Mouse (Mus musculus): ENCODE measurements around the gene Ubr7.

Gene Ubr7

DNA sequence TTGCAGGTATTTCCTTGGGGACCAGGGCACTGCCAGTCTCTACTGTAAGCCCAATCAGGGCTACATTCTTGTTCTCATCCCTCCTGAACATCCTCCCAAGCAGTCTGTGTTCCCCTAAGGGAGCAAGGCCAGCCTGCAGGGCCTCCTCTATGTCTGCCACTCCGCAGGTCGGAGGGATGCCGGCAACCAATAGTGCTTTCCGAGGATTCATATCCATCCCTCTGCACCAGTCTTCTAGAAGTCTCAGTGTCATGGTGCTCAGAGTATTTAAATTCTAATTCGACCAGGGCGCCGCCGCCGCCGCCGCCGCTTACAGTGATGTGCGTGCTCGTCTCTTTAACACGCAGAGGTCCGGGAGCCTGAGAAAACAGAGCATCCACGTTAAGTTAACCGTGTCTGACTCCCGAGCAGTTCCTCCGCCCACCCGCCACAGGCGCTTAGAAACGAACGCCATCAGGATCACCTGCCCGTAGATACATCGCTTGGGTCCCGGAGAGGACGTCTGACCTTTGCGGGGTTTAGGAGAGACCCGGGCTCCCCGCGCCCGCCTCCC lies 14.7 kb upstream of the Ubr7 start:
- no peak for DNase-seq (ENCODE audit: low read depth, low spot score)

DNA sequence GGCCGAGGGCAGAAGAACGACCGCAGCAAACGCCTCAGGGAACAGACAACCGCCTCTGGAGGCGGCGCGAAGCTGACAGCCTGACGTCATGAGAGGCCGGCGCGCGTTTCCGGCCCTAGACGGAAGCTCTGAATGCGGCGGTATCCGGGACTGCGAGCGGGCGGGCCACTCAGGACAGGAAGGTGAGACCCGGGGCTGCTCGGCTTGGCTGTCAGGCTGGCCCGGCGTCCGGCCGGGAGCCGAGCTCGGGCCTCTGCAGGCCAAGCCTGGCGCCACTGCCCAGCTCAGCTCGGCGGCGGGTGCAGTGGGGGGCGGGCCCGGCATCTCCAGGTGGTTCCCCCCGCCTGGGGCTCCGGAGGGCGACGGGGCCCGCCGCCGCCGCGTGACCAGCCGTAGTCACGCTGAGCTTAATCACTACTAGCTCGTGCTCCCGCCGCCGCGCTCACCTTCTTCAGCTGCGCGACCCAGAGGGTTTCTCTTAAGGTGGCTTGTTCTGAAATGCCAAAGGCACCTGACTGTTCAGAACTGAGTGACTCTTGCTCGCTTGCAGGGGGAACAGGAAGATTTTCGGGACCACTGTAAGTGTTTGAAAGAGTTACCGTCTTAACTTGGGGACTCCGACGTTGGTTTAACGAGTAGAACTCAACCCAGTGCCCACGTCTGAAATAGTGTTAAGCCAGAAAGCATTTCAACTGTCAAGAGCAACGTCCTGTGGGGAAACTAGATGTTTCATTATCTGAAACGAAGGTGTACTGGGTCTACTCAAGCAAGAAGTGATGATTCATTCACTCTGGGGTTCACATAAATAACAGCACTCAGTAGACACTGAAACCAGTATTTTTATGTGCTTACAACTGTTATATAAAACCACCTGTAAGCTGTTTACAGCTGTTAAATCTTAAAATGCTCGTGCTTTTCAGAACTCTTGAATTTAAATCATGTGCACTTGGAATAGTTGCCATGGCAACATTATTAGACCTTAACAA lies 13.9 kb upstream of the Ubr7 start, which contains the start of the genes Moap1 and Tmem251:
TSS of gene Moap1 (minus strand) at position 73 of the 986 bp plus-strand sequence.
TSS of gene Tmem251 (plus strand) at position 174 of the 986 bp plus-strand sequence.
- DNase-seq (ENCODE audit: low read depth, low spot score): peak; percentile 96

DNA sequence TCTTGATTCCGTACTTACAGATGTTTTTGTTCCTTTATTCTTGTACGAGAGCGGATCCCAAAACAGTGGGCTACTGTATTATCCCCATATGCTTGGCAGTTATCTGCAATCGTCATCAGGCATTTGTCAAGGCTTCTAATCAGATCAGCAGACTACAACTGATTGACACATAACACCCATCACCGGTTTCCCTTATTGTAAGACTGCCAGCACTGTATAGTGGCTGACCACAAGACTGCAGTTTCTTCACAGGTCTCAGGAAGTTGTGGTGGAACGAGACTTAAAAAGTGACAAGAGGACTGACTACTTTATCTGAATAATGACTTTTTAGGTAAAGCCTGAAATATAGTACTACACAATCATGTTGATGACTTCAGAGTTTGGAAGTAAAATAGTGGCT lies 12.9 kb upstream of the Ubr7 start:
- DNase-seq (ENCODE audit: low read depth, low spot score): peak; percentile 55

DNA sequence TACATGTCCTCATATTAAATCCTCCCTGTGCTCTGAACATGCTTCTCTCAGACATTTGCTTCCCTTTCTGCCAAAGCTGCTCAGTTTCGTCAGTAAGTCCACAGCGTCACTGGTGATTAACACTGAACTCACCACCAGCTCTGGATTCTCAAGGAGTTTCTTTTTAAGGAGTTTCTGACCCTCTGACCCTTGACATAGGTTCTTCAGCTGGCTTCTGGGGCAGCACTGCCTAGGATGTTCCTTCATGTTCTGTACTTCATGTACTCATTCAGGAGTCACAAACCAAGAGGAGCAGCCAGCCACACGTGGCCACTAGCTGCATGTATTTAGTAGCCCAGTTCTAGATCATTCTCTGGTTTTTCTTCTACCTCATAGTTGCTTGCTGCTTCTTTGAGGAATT lies 9.5 kb upstream of the Ubr7 start:
- no peak for DNase-seq (ENCODE audit: low read depth, low spot score)

DNA sequence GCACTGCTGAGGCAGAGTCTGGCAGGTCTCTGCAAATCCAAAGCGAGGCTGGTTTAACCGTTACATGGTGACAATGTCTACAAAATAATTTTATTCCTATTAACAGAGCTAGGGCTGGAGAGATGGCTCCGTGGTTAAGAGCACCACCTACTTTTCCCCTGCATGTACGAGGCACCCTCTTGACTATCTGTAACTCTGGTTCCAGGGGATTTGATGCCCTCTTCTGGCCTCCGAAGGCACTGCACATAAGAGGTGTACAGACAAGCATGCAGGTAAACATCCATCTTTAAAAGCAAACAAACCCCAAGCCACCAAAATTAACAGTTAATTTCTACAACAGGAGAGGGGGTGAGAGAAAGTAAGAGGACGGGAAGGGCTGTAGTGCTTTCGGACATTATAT lies 1.5 kb upstream of the Ubr7 start:
- DNase-seq (ENCODE audit: low read depth, low spot score): peak; percentile 91

DNA sequence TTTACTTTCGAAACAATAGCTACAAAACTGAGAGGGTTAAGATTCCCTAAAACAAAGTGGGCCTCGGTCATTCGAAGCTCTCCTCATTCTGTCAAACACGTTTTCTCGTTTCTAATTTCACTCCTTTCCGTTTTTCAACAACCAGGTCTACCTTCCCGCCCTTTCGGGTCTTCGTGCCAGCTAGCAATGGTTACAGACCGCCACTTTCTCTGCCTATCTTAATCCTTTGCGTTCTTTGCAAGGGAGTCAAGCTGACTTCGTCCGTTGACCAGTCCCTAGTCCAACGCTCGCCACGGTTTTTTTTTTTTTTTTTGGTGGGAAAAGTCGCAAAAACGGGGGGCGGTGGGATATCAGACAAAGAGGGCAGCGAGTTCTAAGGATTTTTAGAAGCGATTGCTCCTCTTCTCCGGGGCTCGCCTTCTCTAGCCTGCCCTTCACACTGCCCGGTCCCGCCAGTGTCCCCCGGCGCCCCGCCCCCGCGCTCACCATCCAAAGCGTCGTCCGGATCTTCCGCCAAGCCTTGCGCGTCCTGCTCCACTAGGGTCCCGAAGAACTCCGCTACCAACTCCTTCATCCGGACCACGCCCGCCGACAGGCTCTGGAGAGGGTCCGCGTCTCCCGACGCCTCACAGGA lies 595 bp upstream of the Ubr7 start:
- peak; percentile 29 for DNase-seq (ENCODE audit: low read depth, low spot score)

DNA sequence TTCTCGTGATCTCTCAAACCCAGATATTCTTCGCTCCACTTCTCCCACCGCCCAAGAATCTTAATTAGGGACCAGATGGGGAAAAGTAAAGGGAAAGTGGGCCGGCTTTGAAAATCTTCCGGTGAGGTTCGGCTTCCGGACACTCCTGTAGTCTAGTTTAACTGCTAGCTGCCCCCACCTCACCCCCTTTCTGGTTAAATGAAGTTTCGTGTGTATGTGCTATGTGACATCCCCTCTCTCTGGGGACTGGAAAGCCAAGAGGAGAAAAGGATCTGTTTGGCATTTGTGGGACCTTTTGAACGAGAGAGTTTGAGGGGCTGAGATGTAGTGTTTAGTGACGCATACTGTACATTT lies 613 bp downstream of the Ubr7 start, which contains the start of gene Gm20604:
TSS of gene Gm20604 (minus strand) at position 270 of the 354 bp plus-strand sequence.
- peak; percentile 50 for DNase-seq (ENCODE audit: low read depth, low spot score)

DNA sequence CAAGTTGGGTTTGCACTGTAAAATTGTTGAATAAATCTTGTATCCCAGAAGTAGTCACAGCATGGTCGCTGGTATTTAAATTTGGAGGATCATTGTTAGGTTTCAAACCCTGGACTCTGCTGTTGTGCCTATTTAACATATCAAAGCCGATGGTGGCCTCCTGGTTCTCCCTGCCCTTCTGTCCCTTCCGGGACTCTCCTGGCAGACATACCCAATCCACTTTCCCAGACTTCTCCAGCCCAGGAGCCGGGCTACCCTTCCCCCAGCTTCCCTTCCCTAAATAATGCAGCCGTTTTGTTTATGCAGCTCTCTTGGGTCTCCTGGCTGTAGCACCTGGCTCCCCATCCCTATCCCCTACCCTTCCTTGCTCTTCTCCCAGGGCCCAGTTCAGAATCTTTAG lies 1.2 kb downstream of the Ubr7 start:
- peak; percentile 71 for DNase-seq (ENCODE audit: low read depth, low spot score)

DNA sequence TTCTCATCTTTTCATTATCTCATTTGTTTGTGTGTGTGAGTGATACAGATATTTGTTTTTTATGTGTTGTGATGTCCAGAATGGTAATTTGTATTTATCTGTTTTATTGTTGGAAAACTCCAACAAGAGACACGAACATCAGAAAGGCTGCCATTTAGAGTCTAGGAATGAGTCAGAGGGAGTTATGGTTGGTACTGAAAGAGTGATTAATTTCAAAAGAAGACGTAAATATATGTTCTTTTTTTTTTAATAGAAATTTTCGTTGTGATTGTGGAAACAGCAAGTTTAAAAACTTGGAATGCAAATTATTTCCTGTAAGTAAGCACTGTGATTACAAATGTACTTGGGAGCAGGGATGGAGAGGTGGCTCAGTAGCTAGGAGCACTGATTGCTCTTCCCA lies 3.9 kb downstream of the Ubr7 start:
- no peak for DNase-seq (ENCODE audit: low read depth, low spot score)

DNA sequence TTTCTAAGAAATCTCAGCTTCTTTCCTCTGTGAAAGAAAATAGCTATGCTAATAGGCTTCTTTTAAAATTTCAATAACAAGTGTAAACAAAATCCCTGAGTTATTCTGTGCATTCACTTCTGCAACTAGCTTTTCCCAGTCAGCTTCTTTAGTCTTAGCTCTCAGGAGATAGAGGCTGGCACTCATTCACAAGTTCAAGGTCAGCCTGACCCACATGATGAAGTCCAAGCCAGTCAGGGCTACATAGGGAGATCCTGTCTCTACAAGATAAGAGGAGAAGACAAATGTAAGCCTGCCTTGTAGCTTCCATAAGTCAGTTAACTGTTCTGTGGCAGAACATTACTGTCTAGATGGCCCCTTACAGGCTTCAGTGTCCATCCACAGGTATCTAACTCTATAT lies 5.9 kb downstream of the Ubr7 start:
- DNase-seq (ENCODE audit: low read depth, low spot score): no peak

DNA sequence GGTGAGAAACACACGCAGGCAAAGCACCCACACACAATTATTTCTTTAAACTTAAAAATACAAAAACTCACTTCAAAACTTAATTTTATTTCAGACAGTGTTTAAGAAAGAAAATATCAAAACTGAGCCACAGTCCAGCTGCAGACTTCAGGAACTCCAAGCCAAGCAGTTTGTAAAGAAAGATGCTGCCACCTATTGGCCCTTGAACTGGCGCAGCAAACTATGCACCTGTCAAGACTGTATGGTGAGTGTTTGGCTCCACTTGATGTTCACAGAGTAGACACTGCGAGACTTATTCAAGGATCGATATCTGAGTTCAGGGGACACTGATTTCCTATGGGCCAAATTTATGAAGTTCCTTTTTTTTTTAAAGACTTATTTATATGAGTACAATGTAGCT lies 11.2 kb downstream of the Ubr7 start:
- peak; percentile 22 for DNase-seq (ENCODE audit: low read depth, low spot score)

DNA sequence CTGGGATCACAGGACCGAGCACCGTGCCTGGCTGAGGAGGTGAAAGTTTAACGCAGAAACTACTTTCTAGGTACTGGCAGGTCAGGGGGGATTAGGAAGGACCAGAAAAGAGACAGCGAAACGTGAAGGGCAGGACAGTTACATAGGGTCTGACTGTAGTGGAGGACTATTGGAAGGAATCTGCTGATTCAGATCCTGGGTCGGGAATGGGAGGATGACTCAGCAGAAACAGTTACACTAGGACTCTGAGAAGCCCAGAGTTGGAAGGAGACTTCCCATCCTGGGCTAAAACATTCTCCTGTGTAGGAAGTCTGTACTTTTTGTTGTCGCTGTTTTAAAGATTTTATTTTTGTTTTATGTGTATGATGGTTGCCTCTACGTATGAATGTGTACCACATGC lies 13.8 kb downstream of the Ubr7 start:
- DNase-seq (ENCODE audit: low read depth, low spot score): peak; percentile 72

DNA sequence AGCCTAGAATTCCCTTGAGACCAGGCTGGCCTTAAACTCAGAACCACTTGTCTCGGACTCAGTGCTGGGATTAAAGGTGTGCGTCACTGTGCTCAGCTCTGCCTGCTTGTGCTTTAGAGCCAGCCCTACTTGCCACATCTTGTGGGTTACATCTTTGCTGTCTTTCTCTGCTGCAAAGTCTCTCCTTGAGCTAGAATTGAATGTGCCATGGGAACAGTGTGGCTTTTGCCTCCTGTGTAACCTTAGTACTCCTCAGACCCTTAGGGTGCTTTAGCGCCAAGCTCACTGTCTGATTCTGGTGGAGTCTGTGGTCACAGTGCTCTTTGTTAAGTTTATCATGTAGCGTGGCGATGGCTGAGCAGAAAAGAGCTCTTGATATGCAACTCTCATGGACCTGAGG lies 14.9 kb downstream of the Ubr7 start:
- no peak for DNase-seq (ENCODE audit: low read depth, low spot score)

DNA sequence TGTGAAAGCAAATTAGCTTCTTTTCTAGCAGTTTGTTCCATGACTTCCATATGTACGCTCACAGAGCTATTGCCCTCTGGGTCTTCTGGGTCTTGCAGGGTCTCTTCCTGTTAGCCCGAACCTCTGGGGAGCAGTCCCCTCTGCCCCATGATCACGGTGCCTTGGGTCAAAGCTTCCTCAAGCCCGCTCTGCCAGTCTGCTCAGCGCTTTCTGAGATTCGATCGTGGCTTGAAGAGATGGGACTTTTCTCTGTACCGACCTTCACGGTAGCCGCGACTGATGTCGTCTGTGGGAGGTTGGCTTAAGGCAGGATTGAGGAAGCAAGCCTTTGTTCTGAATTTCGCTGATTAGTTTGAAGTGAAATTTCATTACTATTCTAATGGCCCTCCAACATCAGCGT lies 18.3 kb downstream of the Ubr7 start:
- no peak for DNase-seq (ENCODE audit: low read depth, low spot score)

DNA sequence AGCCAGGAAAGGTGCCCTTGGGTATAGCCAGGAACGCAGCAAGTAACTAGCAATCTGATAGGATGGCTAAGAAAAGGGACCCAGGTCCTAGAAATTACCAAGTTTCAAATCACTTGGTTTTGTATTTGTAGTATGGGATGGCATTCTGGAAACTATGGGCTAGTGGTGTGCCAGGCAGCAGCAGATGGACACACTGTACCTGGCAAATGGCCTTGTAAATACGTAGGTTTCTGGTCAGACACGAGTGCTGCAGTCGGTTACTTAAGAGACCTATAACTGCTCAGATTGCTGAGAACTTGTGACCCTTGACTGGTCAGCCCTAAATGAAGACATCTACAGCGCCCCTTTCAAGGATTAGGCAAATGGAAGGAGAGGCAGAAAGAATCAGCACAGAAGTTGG lies 20.4 kb downstream of the Ubr7 start:
- no peak for DNase-seq (ENCODE audit: low read depth, low spot score)

DNA sequence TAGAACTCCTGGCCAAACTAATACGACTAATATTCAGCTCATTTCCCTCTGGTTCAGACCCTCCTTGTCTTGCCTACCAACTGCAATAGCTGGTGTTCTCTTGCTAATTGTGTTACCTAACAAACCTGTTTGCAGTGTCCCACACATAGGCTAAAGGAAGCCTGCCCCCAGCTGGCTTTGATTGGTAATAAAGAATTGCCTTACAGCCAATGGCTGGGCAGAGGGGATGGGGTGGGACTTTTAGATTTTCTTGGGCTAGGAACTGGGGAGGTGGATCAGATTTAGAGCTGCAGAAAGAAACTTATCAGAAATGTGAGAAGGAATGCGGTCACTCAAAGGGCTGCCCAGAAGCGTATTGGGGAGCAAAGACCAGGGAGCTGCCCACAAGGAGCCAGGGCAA lies 21.7 kb downstream of the Ubr7 start:
- peak; percentile 71 for DNase-seq (ENCODE audit: low read depth, low spot score)

DNA sequence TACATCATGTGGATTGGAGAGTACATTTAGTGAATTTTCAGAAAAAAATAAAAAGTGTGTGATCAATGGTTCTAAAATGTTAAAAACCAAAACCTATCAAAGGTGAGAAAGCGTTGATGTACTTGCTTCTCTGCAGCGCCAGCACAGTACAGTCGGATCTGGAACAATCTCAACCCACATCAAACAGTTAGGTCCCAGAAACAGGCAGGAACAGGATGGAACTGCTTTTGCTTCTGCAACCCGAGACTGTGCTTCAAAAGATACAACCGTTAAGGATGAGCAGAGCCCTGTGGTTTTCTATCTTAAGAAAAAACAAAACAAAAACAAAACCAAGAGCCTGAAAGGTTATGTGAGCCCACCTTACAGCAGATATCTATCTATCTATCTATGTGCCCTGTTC lies 25.1 kb downstream of the Ubr7 start:
- peak; percentile 52 for DNase-seq (ENCODE audit: low read depth, low spot score)

DNA sequence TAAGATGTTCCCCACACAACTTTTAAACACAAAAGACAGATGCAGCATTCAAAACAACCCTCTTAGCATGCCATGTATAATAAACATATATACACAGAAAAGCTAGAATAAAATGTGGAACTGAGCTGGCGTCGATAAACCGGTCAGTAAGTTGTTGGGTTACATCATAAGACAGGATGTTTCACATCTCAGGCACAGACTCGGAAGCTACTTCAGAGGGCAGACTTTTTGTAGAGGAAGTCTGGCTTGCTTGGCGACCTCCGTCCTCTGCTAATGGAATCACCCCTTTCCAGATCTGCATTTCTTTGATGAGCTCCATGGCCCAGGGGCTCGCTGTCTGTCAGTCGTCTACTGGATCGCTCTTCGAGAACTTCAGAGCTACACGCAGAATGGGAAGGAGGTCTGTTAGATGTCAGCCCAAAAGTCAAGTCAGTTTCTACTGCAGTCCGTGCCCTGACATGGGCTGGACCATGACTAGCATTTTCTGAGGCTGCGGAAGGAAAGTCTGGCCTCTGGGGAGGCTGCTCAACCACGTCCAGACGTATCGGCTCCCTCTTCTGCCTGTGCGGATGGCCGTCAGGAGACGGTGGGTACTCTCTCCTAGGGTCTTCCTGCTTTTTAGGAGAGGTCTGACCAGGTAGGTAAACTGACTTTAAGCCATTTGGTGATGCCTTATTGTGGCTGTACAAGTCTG lies 27.3 kb downstream of the Ubr7 start:
- DNase-seq (ENCODE audit: low read depth, low spot score): no peak

DNA sequence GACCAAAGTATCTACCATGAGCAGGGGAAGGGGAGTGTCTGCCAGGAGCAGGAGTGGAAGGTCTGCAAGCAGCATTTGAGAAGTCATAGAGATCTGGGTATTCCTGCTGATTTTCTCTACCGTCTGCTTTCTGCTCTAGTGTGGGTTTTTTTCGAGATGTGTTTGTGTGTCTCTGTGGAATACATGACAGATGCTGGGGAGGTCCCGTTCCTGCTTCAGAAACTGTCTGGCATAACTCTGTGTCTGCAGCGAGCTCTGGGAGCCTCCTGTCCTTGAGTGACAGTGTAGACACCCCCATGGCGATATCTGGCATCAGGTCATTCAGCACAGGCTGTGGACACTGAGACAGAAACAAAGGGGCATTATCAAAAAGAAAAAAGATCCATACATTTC lies 27.8 kb downstream of the Ubr7 start:
- DNase-seq (ENCODE audit: low read depth, low spot score): no peak

DNA sequence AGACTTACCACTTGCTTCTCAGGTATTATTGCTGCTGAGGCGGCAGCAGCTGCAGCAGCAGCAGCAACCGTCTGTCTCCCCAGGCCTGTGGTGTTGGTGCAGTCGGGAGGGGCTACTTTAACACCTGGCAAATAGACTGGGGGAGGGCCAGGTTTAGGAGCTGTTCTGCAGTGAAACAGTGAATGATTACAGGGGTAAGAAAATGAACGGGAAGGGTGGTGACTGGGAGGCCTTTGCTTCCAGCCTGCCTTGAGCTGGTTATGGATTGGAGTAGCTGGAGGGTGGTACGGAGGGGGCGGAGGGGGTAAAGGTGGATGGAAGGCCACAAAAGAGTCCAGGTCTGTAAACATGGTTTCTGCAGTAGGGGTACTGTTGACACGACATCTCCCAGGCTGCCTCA lies 30.2 kb downstream of the Ubr7 start:
- DNase-seq (ENCODE audit: low read depth, low spot score): no peak

DNA sequence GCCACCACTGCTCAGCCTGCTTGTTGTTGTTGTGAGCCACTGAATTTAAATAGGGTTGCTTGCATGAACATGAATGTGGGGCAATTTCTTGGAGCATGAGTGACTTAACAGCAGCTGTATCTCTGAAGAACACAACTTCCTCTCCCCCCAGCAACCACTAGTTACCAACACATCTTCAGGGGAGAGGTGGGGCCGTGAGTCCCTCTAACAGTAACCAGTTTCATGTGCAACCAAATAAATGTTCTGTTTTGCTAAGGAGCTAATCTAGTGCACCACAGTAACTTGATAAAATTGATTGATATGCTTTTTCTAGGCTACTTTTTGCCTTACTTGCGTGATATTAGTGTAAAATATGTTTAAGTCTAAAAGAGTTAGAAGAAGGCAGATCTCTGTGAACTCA lies 41.8 kb downstream of the Ubr7 start:
- DNase-seq (ENCODE audit: low read depth, low spot score): no peak

DNA sequence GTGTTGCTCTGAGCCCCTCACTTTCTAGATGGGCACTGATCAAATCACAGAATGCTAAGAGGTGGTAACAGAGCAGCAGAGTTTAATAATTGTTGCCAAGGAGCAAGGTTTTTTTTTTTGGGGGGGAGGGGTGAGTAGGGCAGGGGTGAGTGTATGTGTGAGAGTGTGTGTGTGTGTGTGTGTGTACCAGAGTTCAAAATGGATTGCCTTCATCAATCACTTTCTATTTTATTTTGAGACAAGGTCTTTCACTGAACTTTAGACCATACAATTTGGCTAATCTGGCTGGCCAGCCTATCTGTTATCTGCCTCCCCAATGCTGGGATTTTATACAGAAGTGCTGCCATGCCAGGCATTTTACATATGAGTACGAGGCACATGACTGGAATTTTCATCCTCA lies 57.1 kb downstream of the Ubr7 start:
- DNase-seq (ENCODE audit: low read depth, low spot score): no peak

Data from ZHBTc4 (cell line).